Mouse (Mus musculus) embryonic facial prominence, embryonic 12.5 days (tissue): ENCODE measurements at regions not wholly inside any gene's neighbourhood (a gene's known extent, or its start where the extent isn't known, plus 50 kb on each side); places are given as distances from the start of the nearest gene placed in this dataset.

Experiments
- ATAC-seq: fragments of 200-750 bp; cut with Nextera tagmentation; 2 replicates; pipeline ENCODE4 v1.8.0; 2017; ENCODE audit not compliant: insufficient number of reproducible peaks, insufficient read depth, low FRiP score, low TSS enrichment
- H3K27ac ChIP-seq: fragments of 300-500 bp; sonication (generic); 2 replicates; pipeline ENCODE4 v1.5.1; 2016; ENCODE audit warnings: mild to moderate bottlenecking
- H3K27me3 ChIP-seq: fragments of 300-500 bp; sonication (generic); 2 replicates; pipeline ENCODE4 v1.6.1; 2016; ENCODE audit warnings: mild to moderate bottlenecking, moderate library complexity
- H3K36me3 ChIP-seq: fragments of 300-500 bp; sonication (generic); 2 replicates; pipeline ENCODE4 v1.6.1; 2016; ENCODE audit warnings: mild to moderate bottlenecking
- H3K4me1 ChIP-seq: fragments of 300-500 bp; sonication (generic); 2 replicates; pipeline ENCODE4 v1.6.1; 2016
- H3K4me2 ChIP-seq: fragments of 300-500 bp; sonication (generic); replicated peaks from 2 replicates; pipeline ENCODE4 v1.6.1; 2016; ENCODE audit warnings: mild to moderate bottlenecking, moderate library complexity
- H3K4me3 ChIP-seq: fragments of 300-500 bp; sonication (generic); 2 replicates; pipeline ENCODE4 v1.5.1; 2016; ENCODE audit warnings: mild to moderate bottlenecking
- H3K9ac ChIP-seq: fragments of 300-500 bp; sonication (generic); 2 replicates; pipeline ENCODE4 v1.6.1; 2016; ENCODE audit warnings: mild to moderate bottlenecking, moderate library complexity
- H3K9me3 ChIP-seq: fragments of 300-500 bp; sonication (generic); 2 replicates; pipeline ENCODE4 v1.6.1; 2016; ENCODE audit warnings: mild to moderate bottlenecking, moderate library complexity
- WGBS: fragments of 180-500 bp; shearing (Covaris S2); methylation state at CpG from one replicate; pipeline ENCODE4 v1.1.7; 2016; 5-methylcytosine and 5-hydroxymethylcytosine counted together

DNA sequence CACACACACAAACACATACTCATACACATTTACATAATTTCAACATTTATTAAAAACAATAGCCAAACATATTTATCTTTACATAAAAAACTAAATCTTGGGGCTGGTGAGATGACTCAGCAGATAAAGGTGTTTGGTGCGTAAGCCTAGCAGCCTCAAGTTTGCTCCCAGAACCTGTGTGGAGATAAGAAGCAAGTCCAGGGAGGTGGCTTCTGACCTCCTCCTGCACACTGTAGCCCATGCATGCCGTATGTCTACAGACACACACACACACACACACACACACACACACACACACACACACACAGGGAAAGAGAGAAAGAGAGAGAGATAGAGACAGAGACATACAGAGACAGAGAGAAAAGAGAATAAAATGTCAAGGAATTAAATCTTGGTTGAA lies 401.1 kb downstream of the Klf5 start:
- H3K4me2 ChIP-seq = no peak overlapping the region
- no peaks in the 10 kb centered on the region for H3K36me3 ChIP-seq
- H3K9me3 ChIP-seq = no peaks in the 10 kb centered on the region
- WGBS = 78% methylated on average over 2 of the region's 2 CpGs
- no peak overlapping the region for H3K4me3 ChIP-seq
- no peaks in the 10 kb centered on the region for H3K27me3 ChIP-seq
- H3K27ac ChIP-seq = no peak overlapping the region
- no peak overlapping the region for H3K9ac ChIP-seq
- no peak for ATAC-seq
- H3K4me1 ChIP-seq = no peaks in the 10 kb centered on the region

GRCm38 (mm10) chr14:99706004-99706403 lies 407.5 kb downstream of the Klf5 start:
- no peaks in the 10 kb centered on the region for H3K27me3 ChIP-seq
- no peak overlapping the region for H3K4me3 ChIP-seq
- no peaks in the 10 kb centered on the region for H3K4me1 ChIP-seq
- H3K36me3 ChIP-seq = no peaks in the 10 kb centered on the region
- H3K4me2 ChIP-seq = no peak overlapping the region
- 79% methylated on average over 10 of the region's 10 CpGs for WGBS
- no peak overlapping the region for H3K27ac ChIP-seq
- no peaks in the 10 kb centered on the region for H3K9me3 ChIP-seq
- no peak overlapping the region for H3K9ac ChIP-seq
- ATAC-seq = no peak

DNA sequence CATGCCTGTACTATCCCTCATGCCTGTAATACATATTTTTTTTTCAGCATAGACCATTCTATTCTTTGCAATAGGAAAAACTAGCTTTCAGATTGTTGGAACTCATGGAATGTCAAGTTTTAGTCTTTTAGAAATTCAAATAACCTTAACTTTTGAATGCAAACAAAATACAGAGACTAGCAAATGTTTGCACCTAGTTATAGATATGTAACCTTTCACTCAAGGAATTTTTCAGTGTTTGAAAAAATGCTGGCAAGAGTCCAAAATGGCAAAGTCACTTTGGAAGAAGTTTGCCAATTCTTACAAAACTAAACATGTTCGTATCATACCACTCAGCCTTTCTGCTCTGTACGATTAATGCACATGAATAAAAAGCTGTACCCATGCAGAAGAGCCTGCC lies 409.6 kb downstream of the Klf5 start:
- H3K9me3 ChIP-seq = no peaks in the 10 kb centered on the region
- H3K4me2 ChIP-seq = no peak overlapping the region
- H3K27ac ChIP-seq = no peak overlapping the region
- WGBS = 70% methylated on average over 2 of the region's 2 CpGs
- H3K36me3 ChIP-seq = no peaks in the 10 kb centered on the region
- H3K4me3 ChIP-seq = no peak overlapping the region
- H3K4me1 ChIP-seq = no peaks in the 10 kb centered on the region
- H3K27me3 ChIP-seq = no peaks in the 10 kb centered on the region
- ATAC-seq = no peak
- no peak overlapping the region for H3K9ac ChIP-seq

DNA sequence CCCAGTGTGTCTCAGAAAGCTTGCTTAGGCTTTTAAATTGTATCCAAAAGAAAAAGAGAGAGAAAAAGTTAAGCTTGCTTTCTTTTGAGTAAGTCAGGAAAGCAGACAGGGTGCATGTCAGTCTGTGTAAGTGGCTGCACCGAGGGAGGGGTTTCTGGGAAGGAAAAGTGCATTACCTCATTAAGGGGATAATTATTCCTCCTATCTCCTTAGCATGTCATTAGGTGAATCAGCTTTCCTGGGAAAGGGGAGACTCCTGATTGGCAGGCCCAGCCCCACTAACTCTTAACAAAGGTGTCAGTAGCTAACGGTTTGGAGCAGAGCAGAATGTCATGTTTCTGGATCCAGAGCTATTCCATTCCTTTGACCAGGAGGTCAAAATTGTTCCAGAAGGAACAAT lies 411.3 kb downstream of the Klf5 start:
- H3K4me2 ChIP-seq = no peak overlapping the region
- no peaks in the 10 kb centered on the region for H3K9me3 ChIP-seq
- WGBS = 34% methylated on average over 2 of the region's 2 CpGs
- H3K4me1 ChIP-seq = no peaks in the 10 kb centered on the region
- H3K4me3 ChIP-seq = no peak overlapping the region
- H3K9ac ChIP-seq = no peak overlapping the region
- no peak for ATAC-seq
- no peak overlapping the region for H3K27ac ChIP-seq
- no peaks in the 10 kb centered on the region for H3K36me3 ChIP-seq
- H3K27me3 ChIP-seq = no peaks in the 10 kb centered on the region

DNA sequence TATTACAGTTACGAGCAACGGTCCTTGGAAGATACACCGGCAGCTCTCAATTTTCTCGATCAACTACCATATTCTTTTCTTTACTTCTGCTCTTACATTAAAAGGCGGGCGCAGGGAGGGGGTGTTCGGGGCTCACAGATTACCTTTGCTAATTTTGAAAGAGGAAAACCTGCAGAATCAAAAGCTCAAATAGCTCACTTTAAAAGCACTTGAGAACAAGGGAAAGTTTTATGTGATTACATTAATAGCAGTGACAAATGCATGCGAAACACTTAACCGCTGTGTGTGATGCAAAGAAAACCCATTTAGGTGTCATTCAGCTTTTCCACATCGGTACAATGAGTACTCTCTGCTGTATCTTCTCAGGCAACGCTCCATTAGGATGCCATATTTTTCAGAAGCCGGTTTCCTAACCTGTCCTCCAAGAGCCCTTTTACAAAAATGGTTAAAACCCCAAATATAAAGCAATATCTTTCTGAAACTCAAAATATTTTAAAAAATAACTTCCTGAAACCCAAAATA lies 412.2 kb downstream of the Klf5 start:
- no peak overlapping the region for H3K9ac ChIP-seq
- no peaks in the 10 kb centered on the region for H3K36me3 ChIP-seq
- no peaks in the 10 kb centered on the region for H3K4me1 ChIP-seq
- no peak overlapping the region for H3K27ac ChIP-seq
- 89% methylated on average over 12 of the region's 12 CpGs for WGBS
- ATAC-seq = no peak
- H3K4me2 ChIP-seq = no peak overlapping the region
- no peaks in the 10 kb centered on the region for H3K9me3 ChIP-seq
- no peak overlapping the region for H3K4me3 ChIP-seq
- H3K27me3 ChIP-seq = no peaks in the 10 kb centered on the region

DNA sequence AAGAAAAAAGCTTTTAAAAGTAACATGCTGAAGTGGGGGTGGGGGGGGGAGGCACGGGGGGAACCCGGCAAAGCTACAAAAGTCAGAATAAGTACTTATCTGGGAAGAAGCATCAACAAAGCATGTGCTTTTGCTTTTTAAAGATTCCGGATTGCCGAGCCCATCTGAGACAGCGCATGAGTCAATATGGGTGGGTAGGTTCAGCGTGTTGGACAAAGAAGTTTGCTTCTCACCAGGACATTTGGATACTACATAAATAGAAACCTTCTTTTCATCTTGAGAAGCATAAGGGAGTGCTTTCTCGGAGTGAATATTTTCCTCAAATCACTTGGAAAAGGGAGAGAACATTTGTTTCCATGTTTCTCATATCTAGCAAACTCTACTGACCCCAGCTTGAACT lies 414.1 kb downstream of the Klf5 start:
- Histone ChIP-seq H3K36me3 (no peaks in the 10 kb centered on the region), H3K27ac (no peak overlapping the region), H3K9me3 (no peaks in the 10 kb centered on the region), H3K4me3 (no peak overlapping the region), H3K4me1 (no peaks in the 10 kb centered on the region), H3K27me3 (no peaks in the 10 kb centered on the region), H3K9ac (no peak overlapping the region), H3K4me2 (no peak overlapping the region)
- no peak for ATAC-seq
- 84% methylated on average over 7 of the region's 7 CpGs for WGBS

- Histone ChIP-seq H3K4me2 (no peak overlapping the region), H3K4me1 (no peaks in the 10 kb centered on the region), H3K27me3 (no peaks in the 10 kb centered on the region), H3K9me3 (no peaks in the 10 kb centered on the region), H3K4me3 (no peak overlapping the region), H3K36me3 (no peaks in the 10 kb centered on the region), H3K27ac (no peak overlapping the region), H3K9ac (no peak overlapping the region)
- ATAC-seq = no peak
- 85% methylated on average over 8 of the region's 8 CpGs for WGBS
These were observed 414.8 kb downstream of the Klf5 start for GRCm38 (mm10) chr14:99713069-99713830.

DNA sequence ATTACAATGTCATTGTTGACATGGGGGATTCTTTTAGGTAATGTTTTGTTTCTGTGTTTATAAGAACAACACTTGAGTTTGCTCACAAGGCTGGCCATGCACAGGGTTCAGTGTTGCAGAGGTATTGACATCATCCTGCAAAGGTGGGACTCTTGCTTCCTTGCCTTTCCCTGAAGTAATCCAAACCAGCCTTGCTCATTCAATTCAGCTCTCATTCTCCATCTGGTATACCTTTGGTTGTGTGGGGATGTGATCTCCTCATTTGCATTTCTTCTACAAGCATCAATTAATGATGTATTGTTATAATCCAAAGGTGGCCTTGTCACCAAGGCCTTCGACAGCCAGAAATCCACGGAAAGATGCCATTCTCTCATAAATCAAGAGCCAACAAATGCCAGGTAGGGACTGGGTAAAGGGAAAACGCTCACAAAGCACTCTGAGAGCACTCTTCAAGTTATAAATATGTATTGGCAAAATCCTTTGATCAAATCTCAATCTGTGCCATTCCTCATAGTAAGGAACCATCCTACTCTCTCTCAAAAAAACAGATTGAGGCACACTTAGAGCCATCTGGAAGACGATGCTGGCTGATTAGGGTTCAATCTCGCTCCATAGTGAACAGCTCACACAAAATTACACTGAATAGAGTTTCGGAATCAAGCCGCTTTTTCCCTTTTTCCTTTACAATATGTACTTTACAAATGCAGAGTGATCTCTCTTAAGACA lies 435.1 kb downstream of the Klf5 start:
- H3K4me2 ChIP-seq = no peak overlapping the region
- WGBS = 86% methylated on average over 7 of the region's 7 CpGs

GRCm38 (mm10) chr14:99734200-99734567 lies 435.7 kb downstream of the Klf5 start:
- Histone ChIP-seq H3K36me3 (no peaks in the 10 kb centered on the region), H3K27ac (no peak overlapping the region), H3K4me3 (no peak overlapping the region), H3K4me2 (no peak overlapping the region), H3K4me1 (no peaks in the 10 kb centered on the region), H3K9me3 (no peaks in the 10 kb centered on the region), H3K9ac (no peak overlapping the region), H3K27me3 (no peaks in the 10 kb centered on the region)
- ATAC-seq = no peak
- 88% methylated on average over 7 of the region's 7 CpGs for WGBS

More for the DNA sequence above, 435.1 kb downstream of the Klf5 start:
- Histone ChIP-seq H3K27ac (no peak overlapping the region), H3K27me3 (no peaks in the 10 kb centered on the region), H3K4me1 (no peaks in the 10 kb centered on the region), H3K9me3 (no peaks in the 10 kb centered on the region), H3K36me3 (no peaks in the 10 kb centered on the region), H3K4me3 (no peak overlapping the region), H3K9ac (no peak overlapping the region)
- no peak for ATAC-seq

DNA sequence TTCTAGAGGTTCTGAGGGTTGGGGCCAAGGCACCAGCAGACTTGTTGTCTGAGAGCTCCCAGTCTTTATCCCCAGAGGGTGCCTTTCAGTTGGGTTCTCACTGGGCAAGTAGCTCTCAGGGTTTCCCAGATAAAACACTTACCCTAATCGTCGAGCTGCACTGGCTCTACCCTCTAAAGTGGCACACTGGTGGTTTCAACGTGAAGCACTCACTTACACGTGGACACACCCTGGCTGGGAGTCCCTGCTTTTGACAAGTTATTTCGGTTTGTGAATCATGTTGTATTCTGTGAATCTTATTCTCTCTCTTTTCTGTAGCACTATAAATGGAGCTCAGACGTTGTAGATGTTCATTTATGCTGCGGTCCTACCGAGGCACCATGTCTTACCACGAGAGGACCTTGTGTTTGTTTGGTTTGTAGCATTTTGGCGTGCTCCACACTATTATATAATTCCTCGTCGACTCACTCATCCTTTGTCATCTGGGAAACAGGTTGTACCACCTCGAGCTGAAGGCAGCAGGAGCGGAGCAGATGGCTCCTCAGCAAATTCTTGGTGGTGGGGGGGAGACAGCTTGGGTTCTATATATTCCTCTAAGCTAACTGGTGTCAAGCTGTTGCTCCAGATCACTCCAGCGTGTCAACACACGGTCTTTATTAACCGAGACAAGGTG lies 445.3 kb downstream of the Klf5 start:
- no peak overlapping the region for H3K4me2 ChIP-seq
- H3K9me3 ChIP-seq = no peaks in the 10 kb centered on the region

GRCm38 (mm10) chr14:99745209-99745608 lies 446.7 kb downstream of the Klf5 start:
- Histone ChIP-seq H3K4me1 (no peaks in the 10 kb centered on the region), H3K27me3 (no peaks in the 10 kb centered on the region), H3K4me3 (no peak overlapping the region), H3K36me3 (no peaks in the 10 kb centered on the region), H3K4me2 (no peak overlapping the region), H3K27ac (no peak overlapping the region), H3K9me3 (no peaks in the 10 kb centered on the region), H3K9ac (no peak overlapping the region)
- 75% methylated on average over 7 of the region's 7 CpGs for WGBS
- no peak for ATAC-seq

More for the DNA sequence above, 445.3 kb downstream of the Klf5 start:
- no peak overlapping the region for H3K9ac ChIP-seq
- no peak for ATAC-seq
- no peak overlapping the region for H3K4me3 ChIP-seq
- no peaks in the 10 kb centered on the region for H3K4me1 ChIP-seq
- no peaks in the 10 kb centered on the region for H3K27me3 ChIP-seq
- H3K27ac ChIP-seq = no peak overlapping the region
- H3K36me3 ChIP-seq = no peaks in the 10 kb centered on the region
- 83% methylated on average over 17 of the region's 17 CpGs for WGBS

DNA sequence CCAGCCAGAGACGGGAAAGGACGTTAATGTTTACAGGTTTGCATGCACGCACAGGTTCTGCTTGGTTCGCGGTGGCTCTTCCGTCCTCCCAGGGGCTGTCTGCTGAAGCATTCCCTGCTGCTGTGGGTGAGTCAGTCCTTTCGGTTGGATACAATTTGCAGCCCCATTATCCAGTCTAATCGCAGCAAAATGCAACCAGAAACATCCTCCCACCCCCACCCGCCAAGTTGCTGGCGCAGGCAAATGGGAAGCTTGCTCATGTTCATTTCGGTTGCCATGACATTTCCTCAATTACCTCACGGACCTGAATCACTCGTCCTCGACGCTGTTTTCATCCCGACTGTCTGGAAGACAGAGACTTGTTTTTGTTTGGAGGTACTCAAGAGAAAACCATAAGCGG lies 449.7 kb downstream of the Klf5 start:
- H3K4me2 ChIP-seq = no peak overlapping the region
- H3K9me3 ChIP-seq = no peaks in the 10 kb centered on the region
- no peak overlapping the region for H3K4me3 ChIP-seq
- no peaks in the 10 kb centered on the region for H3K36me3 ChIP-seq
- H3K9ac ChIP-seq = no peak overlapping the region
- H3K27me3 ChIP-seq = no peaks in the 10 kb centered on the region
- H3K27ac ChIP-seq = no peak overlapping the region
- ATAC-seq = no peak
- WGBS = 70% methylated on average over 17 of the region's 17 CpGs
- no peaks in the 10 kb centered on the region for H3K4me1 ChIP-seq
